Mouse (Mus musculus) regulatory T cell (primary cell): Measurements from ENCODE around the gene Prlh.

Source experiments
- in situ Hi-C: fragments of 300-600 bp; cut with MboI, MseI; formaldehyde crosslinking; loops from one replicate; pipeline ENCODE4 v1.15.1; 2025; ENCODE audit warnings: high pct_unique_total_duplicates

Prlh gene

GRCm38 (mm10) chr1:90952808-90953207 lies at the start of gene Prlh:
Prlh (plus strand) TSS chr1:90953108.
- in situ Hi-C loops = no loop called here

DNA sequence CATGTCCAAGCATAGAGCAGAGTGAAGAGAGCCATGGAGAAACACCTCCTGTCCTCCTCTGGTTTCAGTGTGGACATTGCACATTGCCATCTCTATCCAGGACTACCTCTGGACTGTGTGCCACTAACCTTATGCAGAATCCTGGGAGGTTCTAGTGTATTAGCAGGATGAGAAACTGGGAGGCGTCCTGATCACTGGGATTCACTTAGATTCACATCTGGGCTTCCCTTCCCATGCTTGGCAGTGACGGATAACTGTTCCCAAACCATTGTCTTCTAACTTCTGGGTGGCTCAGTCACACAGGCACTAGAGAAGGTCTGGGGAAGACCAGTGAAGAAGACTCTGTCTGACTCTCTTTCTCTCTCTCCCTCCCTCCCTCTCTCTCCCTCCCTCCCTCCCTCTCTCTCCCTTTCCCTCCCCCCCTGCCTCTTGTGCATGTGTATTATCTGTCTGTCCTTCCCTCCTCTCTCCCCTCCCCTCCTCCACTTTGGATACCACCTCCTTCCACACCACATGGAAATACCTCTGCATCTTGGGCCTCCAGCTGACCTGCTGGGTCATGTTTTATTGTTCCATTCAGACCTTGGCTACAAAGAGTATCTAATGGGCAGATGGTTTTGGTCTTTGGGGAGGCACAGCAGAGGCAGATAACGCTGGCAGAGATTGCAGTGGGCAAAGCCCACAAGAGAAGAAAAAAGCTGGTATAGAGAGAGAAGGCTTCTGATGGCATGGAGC lies 49.5 kb upstream of the Prlh start:
- in situ Hi-C loops = loop anchor here (5.0 kb wide), 1 partner anchor 54 kb away; no protein-coding TSS in a partner anchor

DNA sequence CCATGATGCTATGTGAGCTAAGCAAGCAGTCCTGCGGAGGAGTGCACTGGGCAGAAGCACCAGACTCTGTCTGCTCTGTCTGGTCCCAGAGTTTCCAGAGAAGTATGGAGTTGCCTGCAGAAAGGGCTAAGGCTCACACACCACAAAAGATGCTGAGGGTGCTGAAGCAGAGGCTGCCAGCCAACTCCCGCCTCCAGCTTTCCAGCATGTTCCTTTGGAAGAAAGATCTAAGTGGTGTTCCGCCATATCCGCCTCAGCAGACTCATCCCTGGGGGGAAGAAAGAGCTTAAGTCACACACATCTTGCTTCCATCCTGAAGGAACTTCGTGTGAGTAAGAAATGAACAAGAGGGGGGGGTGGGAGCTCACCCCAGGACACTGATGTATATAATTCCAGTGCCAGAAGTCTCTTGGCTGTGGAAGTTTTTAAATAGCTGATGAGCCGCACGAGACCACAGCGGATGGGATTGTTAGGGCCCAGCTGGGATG lies 48.9 kb upstream of the Prlh start:
- in situ Hi-C loops = loop anchor here (5.0 kb wide), 1 partner anchor 53 kb away; no protein-coding TSS in a partner anchor

GRCm38 (mm10) chr1:90904729-90905404 lies 48.0 kb upstream of the Prlh start:
- in situ Hi-C loops = loop anchor here (5.0 kb wide), 1 partner anchor 52 kb away; no protein-coding TSS in a partner anchor

DNA sequence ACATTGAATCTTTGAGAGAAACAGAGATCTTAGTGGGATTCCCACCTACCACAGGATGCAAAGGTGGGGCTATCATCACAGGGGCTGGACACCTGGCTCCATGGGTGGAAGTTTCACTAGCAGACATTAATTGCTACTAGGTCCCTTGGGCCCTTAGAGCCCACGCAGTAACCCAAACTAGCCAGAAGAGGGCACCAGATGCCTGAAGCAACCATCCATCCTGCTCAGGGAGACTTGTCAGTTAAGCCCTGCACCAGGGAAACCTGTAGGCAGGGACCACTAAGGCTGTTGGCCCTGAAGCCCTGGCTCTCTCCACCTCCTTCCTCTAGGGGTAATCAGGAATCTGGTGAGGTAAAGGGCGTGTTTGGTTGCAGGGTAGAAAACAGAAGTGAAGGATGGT lies 46.6 kb upstream of the Prlh start:
- in situ Hi-C loops = no loop called here

- in situ Hi-C loops = no loop called here
Measured at GRCm38 (mm10) chr1:90909161-90909560, 43.7 kb upstream of the Prlh start.

DNA sequence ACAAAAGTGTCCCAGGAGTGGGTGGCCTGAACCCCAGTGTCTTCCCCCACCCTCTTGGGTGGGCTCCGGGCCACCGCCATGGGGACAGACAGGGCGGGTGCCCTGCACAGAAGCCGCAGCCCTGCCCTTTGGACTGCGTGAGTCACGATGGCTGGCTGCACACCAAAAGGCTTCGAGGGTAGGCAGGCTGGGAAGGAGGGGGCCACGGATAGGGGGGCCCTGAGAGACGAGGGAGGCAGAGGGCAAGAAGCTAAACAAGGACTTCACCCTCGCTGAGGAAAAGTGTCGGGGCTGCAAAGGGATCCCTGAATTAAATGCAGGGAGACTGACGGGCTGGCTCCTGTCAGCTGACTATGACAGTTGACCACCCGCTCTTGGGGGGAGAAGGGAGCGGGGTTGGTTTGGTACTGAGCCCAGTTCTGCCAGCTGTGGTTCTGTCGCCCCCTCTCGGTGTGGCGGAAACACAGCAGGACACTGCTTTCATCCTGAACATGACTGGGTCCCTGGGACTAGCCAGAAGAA lies 43.2 kb upstream of the Prlh start:
- in situ Hi-C loops = no loop called here

DNA sequence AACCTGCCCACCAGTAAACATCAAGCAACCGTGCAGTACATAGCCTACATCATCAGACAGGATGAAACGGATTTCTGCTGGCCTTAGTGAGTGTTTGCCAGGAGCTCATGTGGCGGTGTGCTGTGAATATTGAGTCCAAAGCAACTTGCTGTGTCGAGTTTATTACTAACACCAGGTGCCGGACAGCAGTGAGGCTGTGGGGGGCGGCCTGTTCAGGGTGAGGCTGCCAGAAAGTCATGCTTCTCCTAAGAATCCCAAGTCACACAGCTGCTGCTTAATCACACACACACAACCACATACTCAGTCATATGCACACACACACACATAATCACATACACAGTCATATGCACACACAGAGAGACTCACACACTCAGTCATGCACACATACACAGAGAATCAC lies 39.7 kb upstream of the Prlh start:
- in situ Hi-C loops = no loop called here

GRCm38 (mm10) chr1:90914948-90915569 lies 37.8 kb upstream of the Prlh start, which contains the start of gene Mlph:
Mlph (plus strand) TSS chr1:90915085.
- in situ Hi-C loops = no loop called here

GRCm38 (mm10) chr1:90917509-90917908 lies 35.4 kb upstream of the Prlh start:
- in situ Hi-C loops = no loop called here

- in situ Hi-C loops = no loop called here
Measured at GRCm38 (mm10) chr1:90921687-90922086, 31.2 kb upstream of the Prlh start.

DNA sequence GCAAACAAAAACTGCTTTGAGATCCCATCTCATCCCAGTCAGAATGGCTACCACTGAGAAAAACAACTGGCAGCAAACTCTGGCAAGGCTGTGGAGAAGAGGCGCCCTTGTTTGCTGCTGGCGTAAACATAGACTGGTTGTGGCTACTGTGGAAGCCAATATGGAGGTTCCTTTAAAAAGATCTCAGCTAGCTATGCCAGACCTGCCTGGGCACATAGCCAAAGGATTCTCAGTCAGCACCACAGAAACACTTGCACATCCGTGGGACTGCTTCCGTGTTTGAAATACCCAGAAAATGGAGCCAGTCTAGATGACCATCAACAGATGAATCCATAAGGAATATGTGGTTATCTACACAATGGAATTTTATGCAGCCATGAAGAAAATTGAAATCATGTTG lies 26.9 kb upstream of the Prlh start:
- in situ Hi-C loops = no loop called here

- in situ Hi-C loops = no loop called here
Measured at GRCm38 (mm10) chr1:90927308-90927707, 25.6 kb upstream of the Prlh start.

DNA sequence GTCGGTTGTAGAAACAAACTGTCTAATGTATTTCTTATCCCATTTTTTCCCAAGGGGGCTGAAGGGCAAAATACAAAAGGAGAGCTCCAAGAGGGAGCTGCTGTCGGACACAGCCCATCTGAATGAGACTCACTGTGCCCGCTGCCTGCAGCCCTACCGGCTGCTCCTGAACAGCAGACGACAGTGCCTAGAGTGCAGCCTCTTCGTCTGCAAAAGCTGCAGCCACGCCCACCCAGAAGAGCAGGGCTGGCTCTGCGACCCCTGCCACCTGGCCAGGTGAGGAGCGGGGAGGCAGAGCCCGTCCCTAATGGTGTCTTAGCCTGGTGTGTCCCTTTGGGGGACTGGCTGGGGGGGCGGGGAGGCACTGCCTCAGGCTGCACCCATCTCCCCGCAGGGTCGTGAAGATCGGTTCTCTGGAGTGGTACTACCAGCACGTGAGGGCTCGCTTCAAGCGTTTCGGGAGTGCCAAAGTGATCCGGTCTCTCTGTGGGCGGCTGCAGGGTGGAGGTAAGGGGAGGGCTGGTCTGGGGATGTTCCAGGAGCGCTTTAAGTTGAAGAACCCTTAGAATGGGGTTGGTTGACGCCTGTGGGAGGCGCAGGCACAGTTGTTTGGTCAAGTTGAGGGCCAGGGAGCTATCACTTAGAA lies 24.9 kb upstream of the Prlh start:
- in situ Hi-C loops = no loop called here

GRCm38 (mm10) chr1:90928575-90928934 lies 24.4 kb upstream of the Prlh start:
- in situ Hi-C loops = no loop called here

DNA sequence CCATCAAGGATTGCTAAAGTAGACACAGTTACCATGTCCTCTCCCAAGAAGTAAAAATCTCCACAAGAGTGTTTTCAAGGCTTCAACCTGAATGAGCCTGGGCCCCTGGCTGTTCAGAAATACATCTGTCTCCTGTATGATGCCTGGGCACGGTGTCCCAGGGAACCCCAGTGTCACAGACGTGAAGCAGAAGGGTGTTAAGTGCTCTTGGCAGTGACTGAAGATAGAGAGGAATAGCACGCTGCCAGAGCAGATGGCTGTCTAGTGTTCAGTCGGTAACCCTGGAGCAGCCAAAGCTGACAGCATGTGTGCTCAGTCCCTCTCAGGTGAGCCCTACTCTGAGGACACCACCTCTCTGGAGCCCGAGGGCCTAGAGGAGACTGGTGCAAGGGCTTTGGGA lies 19.9 kb upstream of the Prlh start:
- in situ Hi-C loops = no loop called here

DNA sequence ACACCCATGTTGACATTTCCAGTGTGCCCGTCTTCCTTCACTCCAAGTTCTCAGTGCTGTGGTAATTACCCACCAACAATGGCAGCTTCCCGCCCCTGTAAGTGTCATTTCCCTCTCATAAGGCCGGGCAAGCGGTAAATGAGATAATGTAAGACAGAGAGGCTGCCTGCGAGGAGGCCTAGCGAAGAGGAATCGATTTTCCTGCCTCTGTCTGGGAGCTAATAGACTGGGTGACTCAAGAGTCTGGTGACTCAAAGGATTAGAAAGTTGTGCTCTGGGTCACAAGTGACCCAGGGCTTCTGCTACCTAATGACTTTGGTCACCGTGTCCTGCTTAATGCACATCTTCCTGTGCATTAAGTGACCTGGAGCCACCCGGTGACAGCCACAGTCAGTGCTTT lies 15.9 kb upstream of the Prlh start:
- in situ Hi-C loops = no loop called here

GRCm38 (mm10) chr1:90939980-90940379 lies 12.9 kb upstream of the Prlh start:
- in situ Hi-C loops = no loop called here

DNA sequence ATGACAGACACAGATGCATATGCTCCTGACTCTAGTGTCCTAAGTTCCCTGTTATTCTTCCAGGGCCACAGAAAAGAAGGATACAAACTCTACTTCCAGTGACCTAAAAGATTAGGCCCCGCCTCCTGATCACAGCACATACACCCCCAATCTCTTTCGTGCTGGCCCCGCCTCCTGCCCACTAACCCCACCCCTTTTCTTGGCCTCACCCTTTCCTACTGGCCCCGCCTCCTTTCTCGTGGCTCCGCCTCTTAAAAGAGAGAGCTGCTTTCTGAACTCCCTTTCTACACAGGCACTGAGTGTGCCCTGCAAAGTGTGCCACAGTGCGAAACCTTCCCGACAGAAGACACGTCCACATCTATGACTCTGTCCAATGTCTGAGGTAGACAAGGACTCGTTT lies 7.7 kb upstream of the Prlh start:
- in situ Hi-C loops = no loop called here

- in situ Hi-C loops = no loop called here
Measured at GRCm38 (mm10) chr1:90947252-90947651, 5.7 kb upstream of the Prlh start.

DNA sequence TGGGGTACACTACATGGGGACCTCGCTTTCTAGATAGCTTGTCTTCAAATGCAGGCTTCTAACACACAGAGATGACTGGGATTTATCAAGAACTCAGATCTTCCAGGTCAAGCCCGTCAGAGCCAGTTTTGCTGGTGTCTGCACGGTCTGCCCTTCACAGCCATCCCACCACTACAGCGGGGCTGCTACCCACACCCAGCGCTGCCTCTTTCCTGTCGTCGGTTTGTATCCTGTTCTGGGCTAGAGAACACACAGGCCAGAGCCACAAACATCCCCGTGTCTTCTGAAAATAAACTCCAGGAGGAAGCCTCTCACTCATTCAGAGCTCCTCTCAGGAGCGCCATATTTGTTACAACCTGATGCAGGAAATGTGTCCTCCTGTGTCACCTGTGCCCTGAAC lies 3.6 kb upstream of the Prlh start:
- in situ Hi-C loops = no loop called here

GRCm38 (mm10) chr1:90951670-90952069 lies 1.2 kb upstream of the Prlh start:
- in situ Hi-C loops = no loop called here
